Mouse (Mus musculus): ENCODE data around the gene Krcc1.

DNA sequence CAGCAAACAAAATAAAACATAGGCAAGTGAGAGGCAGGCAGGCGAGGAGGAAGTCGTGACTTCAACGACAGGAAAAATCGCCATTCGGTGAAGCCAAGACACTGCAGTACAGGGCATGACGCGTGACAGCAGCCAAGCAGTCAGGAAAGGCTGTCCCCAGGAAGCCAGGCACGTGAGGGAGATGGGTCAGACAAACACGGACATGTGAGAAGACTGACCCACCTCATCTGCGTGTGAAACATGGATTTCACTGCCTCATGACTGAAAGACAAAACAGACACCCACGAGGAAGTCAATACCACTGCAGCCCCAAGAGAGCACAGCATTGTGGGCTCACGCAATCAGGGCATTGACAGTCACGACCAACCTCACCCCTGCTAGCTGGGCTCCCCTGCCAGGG lies 36.4 kb upstream of the Krcc1 start:
- no peak for TF ChIP-seq POLR2A (IDR thresholded peaks at IDR 0.05; ENCODE audit: low read depth, low read length)
- no peak for TF ChIP-seq CTCF (IDR thresholded peaks at IDR 0.05; ENCODE audit: extremely low read depth, insufficient read length, insufficient replicate concordance, low read depth, low read length)

All from small intestine, adult 2 months (tissue).